Mouse (Mus musculus) right cerebral cortex, postnatal 14 days (tissue): ENCODE results near the gene AL731706.2.
"Not testable (repeated sequence)": the region's sequence is repeated elsewhere in the genome, so short reads cannot be mapped to it uniquely, and the experiment has no call there.

Experiments used
- DNase-seq: peaks from one replicate; pipeline ENCODE4 v3.0.0; 2022

AL731706.2 gene

GRCm38 (mm10) chr2:136885579-136885978, at the start of gene AL731706.2:
Gene AL731706.2 (minus strand): TSS chr2:136885679.
- DNase-seq: no peak

GRCm38 (mm10) chr2:136921003-136921408, 35.5 kb upstream of the AL731706.2 start:
- DNase-seq: peak; percentile 12

GRCm38 (mm10) chr2:136920257-136920993, 34.9 kb upstream of the AL731706.2 start:
- DNase-seq: no peak

GRCm38 (mm10) chr2:136919433-136919832, 34.0 kb upstream of the AL731706.2 start:
- no peak for DNase-seq

- DNase-seq: no peak
These were observed 28.9 kb upstream of the AL731706.2 start for GRCm38 (mm10) chr2:136914334-136914902.

GRCm38 (mm10) chr2:136913021-136913420, 27.5 kb upstream of the AL731706.2 start:
- DNase-seq: no peak

- DNase-seq: no peak
These were observed 26.5 kb upstream of the AL731706.2 start for GRCm38 (mm10) chr2:136911958-136912411.

GRCm38 (mm10) chr2:136909298-136909697, 23.8 kb upstream of the AL731706.2 start:
- DNase-seq: no peak

- DNase-seq: no peak
These were observed 23.1 kb upstream of the AL731706.2 start for GRCm38 (mm10) chr2:136908596-136908995.

GRCm38 (mm10) chr2:136896131-136896530, 10.7 kb upstream of the AL731706.2 start:
- no peak for DNase-seq

GRCm38 (mm10) chr2:136894494-136894893, 9.0 kb upstream of the AL731706.2 start:
- DNase-seq: no peak

GRCm38 (mm10) chr2:136891951-136892371, 6.5 kb upstream of the AL731706.2 start:
- peak; percentile 93 for DNase-seq

- peak; percentile 96 for DNase-seq
These were observed 5.8 kb upstream of the AL731706.2 start, which contains the start of the genes Slx4ip, AL731706.1 and Mkks for GRCm38 (mm10) chr2:136891068-136891950. Gene Slx4ip (plus strand): TSS chr2:136891218. Gene AL731706.1 (minus strand): TSS chr2:136891389. Gene Mkks (minus strand): TSS chr2:136891389.

- DNase-seq: not testable (repeated sequence)
These were observed 5.2 kb upstream of the AL731706.2 start for GRCm38 (mm10) chr2:136890716-136891067.

- DNase-seq: peak; percentile 52
These were observed 1.4 kb upstream of the AL731706.2 start for GRCm38 (mm10) chr2:136886846-136887245.

- no peak for DNase-seq
These were observed 30.7 kb downstream of the AL731706.2 start for GRCm38 (mm10) chr2:136854543-136855388.

GRCm38 (mm10) chr2:136850366-136850765, 35.1 kb downstream of the AL731706.2 start:
- no peak for DNase-seq

GRCm38 (mm10) chr2:136837994-136838393, 47.5 kb downstream of the AL731706.2 start:
- no peak for DNase-seq

GRCm38 (mm10) chr2:136835882-136836281, 49.6 kb downstream of the AL731706.2 start:
- peak; percentile 22 for DNase-seq
